Mouse (Mus musculus) 3134 (cell line): ENCODE measurements around the gene Cul1.
A peak's percentile ranks its signal among the peaks of the same experiment; 100 is the strongest.
"Not testable (repeated sequence)": the region's sequence is repeated elsewhere in the genome, so short reads cannot be mapped to it uniquely, and the experiment has no call there.

Experiments used
- DNase-seq: peaks from one replicate; pipeline ENCODE4 v3.0.0-alpha.2; 2011; ENCODE audit warnings: low spot score; ENCODE audit not compliant: insufficient read length; ENCODE audit errors: extremely low read depth

Gene Cul1

DNA sequence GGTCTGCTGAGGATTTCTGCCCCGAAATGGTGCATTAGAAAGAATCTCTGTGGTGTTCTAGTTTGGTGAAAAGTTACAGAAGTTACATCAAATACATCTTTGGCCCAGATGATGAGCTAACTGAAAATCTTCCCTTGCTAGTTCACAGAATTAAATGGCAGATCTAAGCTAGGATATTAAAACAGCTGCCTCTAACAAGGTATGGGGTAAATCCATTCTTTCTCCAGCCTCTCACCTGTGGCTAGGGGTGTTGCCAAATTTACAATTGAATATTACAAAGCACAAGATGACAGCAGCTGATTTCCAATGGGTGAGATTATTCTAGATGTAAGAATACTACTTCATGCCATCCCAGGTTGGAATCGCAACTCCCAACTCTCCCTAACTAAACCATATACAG, at the start of gene Cul1:
TSS of gene Cul1 (plus strand) at position 301 of the 400 bp plus-strand sequence.
- DNase-seq = no peak

GRCm38 (mm10) chr6:47404419-47405382, 48.5 kb upstream of the Cul1 start:
- no peak for DNase-seq

DNA sequence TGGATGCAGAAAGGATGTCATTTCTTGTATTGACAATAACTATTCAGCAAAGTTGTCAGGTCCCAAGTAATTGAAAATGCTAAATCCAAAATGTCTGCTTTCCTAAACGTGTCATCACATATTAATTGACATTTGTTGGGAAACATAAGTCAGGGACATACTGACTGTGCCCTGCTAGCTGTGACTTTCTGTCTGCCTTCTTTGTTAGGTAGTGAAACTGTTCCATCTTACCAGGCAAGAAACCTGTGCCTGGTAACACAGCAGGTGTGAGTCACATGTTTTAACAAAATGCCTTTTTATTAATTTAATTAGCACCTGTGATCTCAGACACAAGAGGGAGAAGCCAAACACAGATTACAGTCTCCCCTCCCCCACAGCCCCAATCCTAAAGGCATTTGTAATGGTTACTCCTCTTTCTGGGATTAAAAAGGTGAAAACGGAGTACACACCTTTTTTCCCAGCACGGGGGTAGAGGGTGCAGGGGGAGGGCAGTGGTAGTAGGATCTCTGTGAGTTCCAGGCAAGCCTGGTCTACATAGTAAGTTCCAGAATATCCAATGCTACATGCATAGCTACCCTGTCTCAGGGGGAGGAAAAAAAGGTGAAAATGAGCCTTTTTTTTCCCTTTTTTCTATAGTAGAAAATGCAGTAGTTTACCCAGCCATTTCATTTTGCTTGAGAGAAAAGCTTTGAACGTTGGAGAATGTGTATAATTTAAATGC, 40.2 kb upstream of the Cul1 start:
- no peak for DNase-seq

DNA sequence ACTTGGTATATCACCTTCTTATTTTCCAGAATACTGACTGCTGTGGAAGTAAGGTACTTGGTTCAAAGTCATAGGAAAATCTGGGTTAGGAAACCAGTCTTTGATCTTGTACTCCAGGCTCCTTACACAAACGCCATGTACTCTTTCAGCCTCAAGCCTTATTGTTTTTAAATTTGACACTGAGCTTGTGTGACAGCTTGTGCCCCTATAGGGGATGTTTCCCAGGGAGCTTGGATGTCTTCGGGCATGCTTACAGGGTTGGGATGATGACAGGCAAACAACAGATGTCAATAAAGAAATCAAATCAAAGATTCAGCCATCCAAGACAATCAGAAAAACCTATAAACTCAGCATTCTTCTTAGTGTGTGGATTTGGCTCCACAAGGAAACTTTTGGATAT, 39.5 kb upstream of the Cul1 start:
- DNase-seq = no peak

- DNase-seq = no peak
Observed at GRCm38 (mm10) chr6:47418691-47419090, 34.5 kb upstream of the Cul1 start.

- no peak for DNase-seq
Observed at GRCm38 (mm10) chr6:47420156-47420555, 33.0 kb upstream of the Cul1 start.

DNA sequence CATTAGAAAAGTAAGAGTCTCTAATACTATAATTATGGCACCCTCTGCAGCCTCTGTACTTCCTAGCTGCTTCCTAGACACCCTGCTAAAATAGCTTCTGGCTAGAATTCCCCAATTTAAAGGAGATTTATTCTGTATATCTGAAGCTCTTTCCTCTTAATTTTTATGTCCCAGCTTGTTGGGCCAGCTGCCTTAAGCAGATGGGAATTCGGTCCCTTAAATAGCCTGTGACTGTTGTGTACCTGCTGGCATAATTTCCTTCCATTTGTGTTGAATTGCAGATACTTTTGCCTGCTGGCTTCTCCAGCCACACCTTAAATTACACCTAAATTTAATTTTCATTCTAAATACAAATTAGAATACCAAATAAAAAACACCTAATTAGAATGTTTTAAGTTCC, 32.0 kb upstream of the Cul1 start:
- no peak for DNase-seq

DNA sequence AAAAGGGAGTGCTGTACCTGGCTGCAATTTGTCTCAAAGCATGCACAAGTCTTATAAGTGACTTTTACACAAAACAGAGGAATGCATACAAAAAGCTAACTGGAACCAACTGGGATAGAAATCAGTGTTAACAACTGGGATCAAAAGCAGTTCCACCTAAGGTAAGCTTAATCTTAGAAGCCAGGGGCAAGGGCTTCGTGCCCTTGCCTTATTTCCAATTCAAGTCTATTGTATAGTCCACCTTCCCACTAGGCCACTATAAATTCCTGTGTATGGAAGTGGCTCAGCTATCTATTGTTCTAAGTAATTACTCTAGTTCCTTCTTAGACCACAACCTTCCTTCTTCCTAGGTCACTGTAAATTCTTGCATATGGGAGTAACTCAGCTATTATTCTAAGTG, 27.1 kb upstream of the Cul1 start:
- DNase-seq = no peak

- DNase-seq = not testable (repeated sequence)
Observed at GRCm38 (mm10) chr6:47426556-47426955, 26.6 kb upstream of the Cul1 start.

DNA sequence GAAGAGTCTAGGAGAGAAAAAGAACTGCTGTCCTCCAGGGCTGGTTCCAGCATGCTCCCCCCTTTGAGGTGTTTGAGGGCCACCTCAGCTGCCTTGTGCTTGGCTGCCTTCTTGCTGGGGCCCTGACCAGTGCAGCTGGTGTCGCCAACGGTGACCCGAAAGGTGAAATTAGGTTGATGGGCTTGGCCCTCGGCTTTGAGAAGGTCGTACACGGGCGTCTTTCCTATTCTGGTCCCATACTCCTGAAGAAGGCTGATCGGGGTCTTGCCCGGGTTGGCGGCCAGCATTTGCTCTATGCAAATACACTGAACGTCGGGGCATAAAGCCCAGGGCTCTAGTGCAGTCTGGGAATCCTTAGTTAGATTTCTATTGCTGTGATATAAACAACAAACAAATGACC, 20.4 kb upstream of the Cul1 start:
- not testable (repeated sequence) for DNase-seq

GRCm38 (mm10) chr6:47440080-47440479, 13.1 kb upstream of the Cul1 start:
- no peak for DNase-seq

DNA sequence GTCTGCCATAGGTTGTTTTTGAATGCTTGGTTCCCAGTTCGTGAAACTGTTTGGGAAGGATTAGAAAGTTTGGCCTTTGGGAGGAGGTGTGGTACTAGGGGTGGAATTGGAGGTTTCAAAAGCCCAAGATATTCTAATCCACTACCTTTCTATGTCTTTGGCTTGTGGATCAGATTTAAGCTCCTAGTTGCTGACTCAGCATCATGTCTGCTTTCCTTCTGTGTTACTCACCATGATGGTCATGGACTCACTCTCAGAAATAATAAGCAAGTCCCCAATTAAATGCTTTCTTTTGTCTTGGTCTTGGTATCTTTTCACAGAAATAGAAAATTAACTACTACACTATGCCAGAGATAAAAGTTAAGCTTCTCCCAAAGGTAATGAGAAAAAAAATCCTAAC, 5.5 kb upstream of the Cul1 start:
- no peak for DNase-seq

DNA sequence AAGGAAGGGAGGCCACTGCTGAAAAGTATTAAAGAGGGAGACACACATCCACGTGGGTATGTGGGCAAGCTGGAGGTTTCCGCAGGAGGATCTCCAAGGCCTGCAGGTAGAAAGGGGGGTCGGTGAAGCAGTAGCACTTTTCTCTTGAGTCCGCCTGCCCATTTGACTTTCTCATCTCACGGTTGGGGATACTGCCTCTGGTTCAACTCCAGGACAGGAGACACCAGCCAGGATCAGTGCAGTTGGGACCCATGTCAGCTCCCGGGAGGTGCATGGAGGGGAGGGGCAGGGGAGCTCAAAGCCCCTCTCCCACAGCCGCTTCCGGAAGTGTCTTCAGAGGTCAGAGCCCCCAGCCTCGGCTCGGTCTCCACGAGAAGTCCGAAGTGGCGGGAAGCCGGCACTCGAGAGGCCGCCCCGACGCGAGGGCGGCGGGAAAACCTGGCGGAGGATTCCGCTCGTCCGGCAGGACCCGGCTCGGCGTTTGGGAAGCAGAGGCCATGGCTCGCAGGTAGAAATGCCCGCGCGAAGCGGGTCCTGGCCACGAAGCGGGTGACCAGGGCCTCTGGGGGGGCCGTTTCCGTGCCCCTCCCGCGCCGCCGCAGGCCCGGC, 428 bp downstream of the Cul1 start:
- DNase-seq = peak; percentile 77

GRCm38 (mm10) chr6:47454131-47454574, 955 bp downstream of the Cul1 start:
- peak; percentile 72 for DNase-seq

DNA sequence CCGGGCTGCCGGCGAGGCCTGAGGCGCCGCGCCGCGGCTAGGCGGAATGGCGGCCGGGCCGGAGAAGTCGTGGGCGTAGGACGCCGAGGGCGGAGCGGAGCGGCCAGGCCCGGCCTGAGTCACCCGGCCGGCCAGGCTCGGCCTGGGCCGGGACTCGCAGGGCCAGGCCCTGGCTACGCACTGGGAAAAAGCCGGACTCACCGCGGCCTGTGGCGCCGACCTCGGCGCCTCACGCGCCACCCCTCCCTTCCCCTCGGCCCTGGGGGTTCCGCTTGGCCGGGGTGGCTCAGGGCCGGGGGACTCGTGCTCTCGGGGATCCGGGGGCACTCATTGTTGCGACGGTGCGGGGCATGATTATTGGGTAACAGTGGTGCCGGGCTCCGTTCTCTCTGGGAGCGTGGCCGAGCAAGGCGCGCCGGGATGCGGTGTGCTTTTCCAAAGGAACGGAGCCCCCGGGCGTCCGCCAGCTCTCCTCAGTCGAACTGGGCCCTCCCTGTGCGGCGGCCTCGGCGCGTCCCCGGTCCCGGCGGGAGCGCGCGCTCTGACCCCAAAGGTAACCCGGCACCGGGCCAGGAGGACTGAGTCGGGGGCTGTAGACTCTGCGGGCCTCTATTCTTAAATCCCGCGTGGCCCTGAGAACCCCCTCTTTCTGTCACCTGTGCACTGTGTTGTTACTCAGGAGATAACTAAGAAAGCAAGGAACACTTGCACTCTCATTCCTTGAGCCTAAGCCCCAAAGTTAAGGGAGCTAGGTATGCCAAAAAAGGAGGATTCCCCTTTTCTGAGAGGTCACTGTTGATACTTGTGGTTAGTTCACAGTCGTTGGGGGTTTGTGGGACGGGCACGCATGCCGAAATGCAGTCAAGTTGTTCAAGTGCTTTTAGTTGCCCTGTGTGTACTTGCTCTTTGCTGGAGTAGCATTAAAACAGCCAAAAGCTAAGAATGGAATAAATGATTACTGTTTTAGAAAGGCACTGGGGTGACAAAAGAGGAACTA, 1.7 kb downstream of the Cul1 start:
- peak; percentile 73 for DNase-seq

DNA sequence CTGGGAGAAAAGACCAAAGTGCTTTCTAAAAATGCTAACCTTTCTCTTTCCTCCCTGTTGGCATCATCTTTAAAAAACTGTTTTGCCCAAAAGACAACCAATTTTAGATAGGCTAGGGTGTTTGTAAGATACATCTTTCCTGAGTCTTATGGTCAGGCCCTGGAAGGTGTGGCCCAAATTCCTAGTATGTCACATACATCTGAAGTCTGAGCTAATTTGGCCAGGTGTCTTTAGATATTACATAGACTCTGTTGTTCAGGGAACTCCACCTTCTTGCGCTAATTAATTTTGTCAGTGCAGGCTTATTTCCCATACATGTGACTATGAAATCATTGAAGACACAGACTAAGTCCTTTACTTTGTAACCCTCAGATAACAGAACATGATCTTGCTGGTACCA, 2.6 kb downstream of the Cul1 start:
- no peak for DNase-seq

DNA sequence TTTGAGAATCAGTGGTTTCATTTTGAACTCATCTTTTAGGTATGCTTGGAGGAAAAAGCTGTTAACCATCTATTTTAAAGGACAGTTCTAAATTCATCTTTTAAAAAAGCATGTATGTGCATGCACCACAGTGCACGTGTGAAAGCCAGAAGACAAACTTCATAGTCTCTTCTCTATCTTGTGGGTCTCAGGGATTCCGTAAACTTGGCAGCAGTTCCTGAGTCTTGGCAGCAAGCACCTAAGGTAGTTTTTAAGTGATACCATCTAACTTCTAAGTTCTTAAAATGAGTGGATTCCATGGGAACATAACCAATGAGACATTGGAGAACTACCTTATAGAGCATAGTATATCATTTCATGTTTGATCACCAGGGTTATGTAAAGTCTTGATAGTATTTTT, 3.7 kb downstream of the Cul1 start:
- DNase-seq = no peak

- no peak for DNase-seq
Observed at GRCm38 (mm10) chr6:47465400-47465799, 12.2 kb downstream of the Cul1 start.

GRCm38 (mm10) chr6:47466488-47466887, 13.3 kb downstream of the Cul1 start:
- no peak for DNase-seq

DNA sequence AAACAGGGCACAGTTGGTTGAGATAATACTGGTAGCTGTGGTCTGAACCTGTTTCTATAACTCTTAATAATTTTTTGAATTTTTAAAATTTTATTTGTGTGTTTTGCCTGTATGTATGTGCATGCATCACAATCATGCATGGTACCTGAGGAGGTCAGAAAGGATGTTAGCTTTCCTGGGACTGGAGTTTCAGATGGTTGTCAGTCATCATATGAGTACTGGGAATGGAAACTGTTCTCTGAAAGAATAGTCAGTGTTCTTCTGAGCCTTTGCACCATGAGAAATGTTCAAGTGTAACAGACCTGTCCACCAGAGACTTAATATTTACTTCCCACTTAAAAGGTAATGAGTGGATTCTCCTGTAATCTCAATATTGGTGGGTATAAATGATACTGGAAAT, 13.9 kb downstream of the Cul1 start:
- no peak for DNase-seq
